Mouse (Mus musculus): ENCODE measurements at regions not wholly inside any gene's neighbourhood (a gene's known extent, or its start where the extent isn't known, plus 50 kb on each side); places are given as distances from the start of the nearest gene placed in this dataset.

DNA sequence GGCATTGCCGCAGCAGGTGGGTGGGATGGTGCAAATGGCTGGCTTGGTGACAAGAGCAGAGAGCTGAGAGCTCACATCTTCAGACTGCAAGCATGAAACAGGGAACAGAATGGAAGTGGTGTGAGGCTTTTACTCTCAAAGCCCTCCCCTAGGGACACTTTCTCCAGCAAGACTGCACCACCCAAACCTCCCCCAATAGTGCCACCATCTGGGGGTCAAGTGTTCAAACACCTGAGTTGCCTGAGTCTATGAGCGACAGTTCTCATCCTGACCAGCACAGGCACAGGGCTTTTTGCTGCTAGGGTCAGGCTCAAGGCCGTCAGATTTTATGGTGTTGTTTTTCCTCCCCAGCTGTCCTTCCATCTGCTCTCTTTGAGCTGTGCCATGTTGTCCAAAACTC is 337.9 kb upstream of the Eif4g2 start:
- no peak for DNase-seq (ENCODE audit: low spot score in 2 of 2)

- no peak for DNase-seq (ENCODE audit: low spot score in 2 of 2)
Measured at GRCm38 (mm10) chr7:111417735-111418134, 334.9 kb upstream of the Eif4g2 start.

GRCm38 (mm10) chr7:111416061-111416460 is 333.2 kb upstream of the Eif4g2 start:
- no peak for DNase-seq (ENCODE audit: low spot score in 2 of 2)

- no peak for DNase-seq (ENCODE audit: low spot score in 2 of 2)
Measured at GRCm38 (mm10) chr7:111413745-111414144, 330.9 kb upstream of the Eif4g2 start.

GRCm38 (mm10) chr7:111412957-111413356 is 330.1 kb upstream of the Eif4g2 start:
- no peak for DNase-seq (ENCODE audit: low spot score in 2 of 2)

- peak in 1 of 2 experiments; percentile 26 for DNase-seq (ENCODE audit: low spot score in 2 of 2)
Measured at GRCm38 (mm10) chr7:111411386-111411960, 328.6 kb upstream of the Eif4g2 start.

GRCm38 (mm10) chr7:111395972-111396371 is 313.1 kb upstream of the Eif4g2 start:
- peak in 1 of 2 experiments; percentile 23 for DNase-seq (ENCODE audit: low spot score in 2 of 2)

DNA sequence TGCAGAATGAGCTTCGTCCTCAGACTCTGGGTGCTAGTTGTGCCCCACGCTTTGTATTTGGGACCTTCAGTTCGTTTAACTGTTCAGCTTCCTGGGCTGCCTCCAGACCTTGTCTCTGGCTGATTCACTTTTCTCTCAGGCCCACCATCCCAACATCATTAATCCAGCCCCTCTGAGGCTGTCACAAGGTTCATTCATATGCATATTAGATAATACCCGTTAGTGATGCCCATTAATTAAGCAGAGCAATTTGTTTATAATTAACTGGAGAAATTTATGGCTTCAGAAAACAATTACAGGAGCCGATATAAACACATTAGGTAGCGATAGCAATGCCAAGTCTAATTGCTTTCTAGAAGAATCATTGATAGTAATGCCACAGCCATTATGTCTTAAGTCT is 312.3 kb upstream of the Eif4g2 start:
- no peak for DNase-seq (ENCODE audit: low spot score in 2 of 2)

- DNase-seq (ENCODE audit: low spot score in 2 of 2), result no peak
Measured at GRCm38 (mm10) chr7:111393846-111394245, 311.0 kb upstream of the Eif4g2 start.

DNA sequence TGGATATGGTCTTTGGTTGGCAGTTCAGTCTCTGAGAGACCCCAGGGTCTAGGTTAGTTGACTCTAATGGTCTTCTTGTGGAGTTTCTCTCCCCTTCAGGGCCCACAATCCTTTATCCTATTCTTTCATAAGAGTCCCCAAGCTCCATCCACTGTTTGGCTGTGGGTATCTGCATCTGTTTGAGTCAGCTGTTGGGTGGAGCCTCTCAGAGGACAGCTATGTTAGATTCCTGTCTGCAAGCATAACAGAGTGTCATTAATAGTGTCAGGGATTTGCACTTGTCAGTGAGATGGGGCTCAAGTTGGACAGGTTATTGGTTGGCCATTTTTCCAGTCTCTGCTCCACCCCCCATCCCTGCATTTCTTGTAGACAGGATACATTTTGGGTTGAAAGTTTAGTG is 306.9 kb upstream of the Eif4g2 start:
- DNase-seq (ENCODE audit: low spot score in 2 of 2), result no peak

DNA sequence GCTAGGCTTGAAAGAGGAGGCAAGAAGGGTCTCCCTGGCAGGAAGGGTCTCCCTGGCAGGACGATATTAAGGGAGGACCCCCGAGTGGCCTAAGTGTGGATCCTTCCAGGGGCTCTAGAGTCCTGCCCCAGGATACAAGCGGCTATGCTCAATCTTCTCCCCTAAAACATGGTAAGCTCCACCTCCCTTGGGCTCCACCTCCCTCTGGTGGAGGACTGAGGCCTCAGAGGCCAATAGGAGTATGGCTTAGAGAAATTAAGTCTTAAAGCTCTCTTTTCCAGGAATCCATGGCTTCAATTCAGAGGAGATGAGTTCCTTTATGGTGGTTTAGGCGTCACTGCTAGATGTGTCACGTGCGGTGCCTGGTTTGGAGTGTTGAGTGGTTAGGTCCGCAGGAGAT is 291.7 kb upstream of the Eif4g2 start:
- DNase-seq (ENCODE audit: low spot score in 2 of 2), result no peak

- DNase-seq (ENCODE audit: low spot score in 2 of 2), result no peak
Measured at GRCm38 (mm10) chr7:111373380-111374173, 290.7 kb upstream of the Eif4g2 start.

DNA sequence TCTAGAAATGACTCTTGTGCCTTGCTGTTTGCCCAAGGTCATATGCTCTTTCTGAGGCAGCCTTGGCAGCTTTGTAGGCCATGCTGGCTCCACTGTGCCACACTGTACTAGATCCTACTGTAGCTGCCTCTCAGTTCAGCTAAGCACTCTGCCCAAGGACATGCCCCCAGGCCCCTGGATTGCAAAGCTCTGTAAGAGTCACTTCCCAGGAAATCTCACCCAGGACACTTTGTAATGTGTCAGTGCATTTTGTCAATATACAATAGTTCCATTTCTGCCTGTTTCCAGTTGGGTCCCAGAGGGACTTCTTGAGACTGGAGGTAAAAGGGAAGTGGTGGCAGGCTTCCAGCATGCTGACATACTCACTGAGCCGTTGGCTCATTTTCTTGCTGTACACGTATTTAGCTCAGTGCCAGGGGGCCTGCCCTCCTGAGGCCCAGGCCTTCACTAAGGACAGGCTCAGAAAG is 287.6 kb upstream of the Eif4g2 start:
- no peak for DNase-seq (ENCODE audit: low spot score in 2 of 2)

GRCm38 (mm10) chr7:111368296-111369004 is 285.6 kb upstream of the Eif4g2 start:
- DNase-seq (ENCODE audit: low spot score in 2 of 2), result no peak

GRCm38 (mm10) chr7:111366951-111367653 is 284.3 kb upstream of the Eif4g2 start:
- DNase-seq (ENCODE audit: low spot score in 2 of 2), result peak in 1 of 2 experiments; percentile 31

DNA sequence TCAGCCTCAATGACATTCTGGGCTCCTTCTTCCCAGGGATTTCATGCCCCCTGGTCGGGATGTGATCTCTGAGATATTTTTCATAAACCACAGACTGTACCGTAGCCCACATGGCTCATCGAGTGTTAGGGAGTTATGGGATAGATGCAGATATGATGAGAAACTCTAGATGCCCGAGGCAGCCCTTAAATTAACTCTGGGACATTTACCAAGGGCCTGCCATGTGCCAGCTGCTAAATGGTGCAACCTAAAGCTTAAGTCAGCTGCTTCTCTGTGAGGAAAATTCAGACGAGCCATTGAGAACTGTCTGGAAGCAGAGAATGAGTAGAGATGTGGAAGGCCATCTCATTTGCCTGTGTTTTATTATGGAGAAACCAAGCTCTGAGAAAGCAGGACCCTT is 282.6 kb upstream of the Eif4g2 start:
- DNase-seq (ENCODE audit: low spot score in 2 of 2), result no peak

DNA sequence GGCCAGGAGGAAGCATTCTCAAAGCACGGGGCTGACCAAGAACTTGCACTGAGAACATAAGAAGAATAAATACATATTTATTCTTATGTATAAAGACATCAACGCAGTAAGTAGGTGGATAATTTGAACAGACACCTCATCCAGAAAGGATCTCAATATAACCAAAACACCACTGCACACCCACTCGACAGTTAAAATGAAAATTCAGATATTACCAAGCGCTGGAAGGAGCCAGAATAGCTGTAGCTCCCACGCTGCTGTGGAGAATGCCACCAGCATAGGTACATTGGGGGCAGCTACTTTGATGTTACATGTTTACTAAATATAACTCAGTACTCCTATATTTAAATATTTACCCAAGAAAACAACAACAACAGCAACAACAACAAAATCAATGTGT is 280.4 kb upstream of the Eif4g2 start:
- peak in 1 of 2 experiments; percentile 69 for DNase-seq (ENCODE audit: low spot score in 2 of 2)

DNA sequence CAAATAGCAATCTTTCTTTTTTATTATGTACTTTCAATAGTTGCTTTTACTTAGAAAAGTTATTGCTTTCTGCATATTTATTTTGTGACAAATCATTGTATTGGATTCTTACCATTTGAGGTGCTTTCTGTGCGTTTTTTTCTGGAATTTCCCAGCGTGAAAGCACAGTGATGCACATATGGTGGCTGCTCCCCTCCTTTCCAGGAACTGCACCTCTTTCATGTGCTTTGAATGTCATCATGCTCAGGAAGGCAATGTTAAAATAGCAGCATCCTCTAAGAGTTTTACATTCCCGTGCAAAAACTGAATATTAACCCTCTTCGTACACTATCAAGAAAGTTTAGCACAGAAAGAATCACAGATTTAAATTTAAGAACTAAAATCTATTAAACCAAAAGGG is 279.8 kb upstream of the Eif4g2 start:
- no peak for DNase-seq (ENCODE audit: low spot score in 2 of 2)

DNA sequence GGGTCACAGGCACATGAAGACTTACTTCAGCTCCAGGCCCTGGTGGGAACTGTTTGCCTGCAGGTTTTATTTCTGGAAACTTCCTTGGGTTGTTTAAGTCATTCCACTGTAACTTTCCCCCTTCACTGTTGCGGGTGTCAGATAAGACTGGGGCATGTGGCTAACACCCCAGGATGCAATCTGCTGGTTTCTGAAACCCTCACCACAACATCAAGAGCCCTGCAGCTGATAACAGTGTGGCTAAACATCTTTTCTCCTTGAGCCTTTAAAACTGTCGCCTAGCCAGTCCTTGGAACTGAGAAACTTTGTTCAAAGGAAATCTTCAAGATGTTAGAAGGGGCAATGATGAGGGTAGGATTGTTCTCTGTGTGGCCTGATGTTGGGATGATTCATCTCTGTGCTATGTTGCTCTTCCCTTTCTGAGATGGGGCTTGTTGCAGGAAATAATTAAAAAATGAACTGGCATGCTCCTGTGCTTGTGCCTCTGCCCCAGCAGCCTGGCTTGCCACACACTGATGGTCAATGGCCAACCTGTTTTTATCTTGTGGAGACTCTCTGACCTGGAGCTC is 272.3 kb upstream of the Eif4g2 start:
- no peak for DNase-seq (ENCODE audit: low spot score in 2 of 2)

GRCm38 (mm10) chr7:111354066-111354465 is 271.2 kb upstream of the Eif4g2 start:
- no peak for DNase-seq (ENCODE audit: low spot score in 2 of 2)

GRCm38 (mm10) chr7:111352176-111352575 is 269.3 kb upstream of the Eif4g2 start:
- no peak for DNase-seq (ENCODE audit: low spot score in 2 of 2)
